Mouse (Mus musculus) bone marrow, adult 2 months (tissue): ENCODE data around the gene Slc24a1.

Experiments
- CTCF ChIP-seq: fragments of 200-500 bp; IDR thresholded peaks from 2 replicates; pipeline ENCODE4 v1.5.1; 2011; ENCODE audit warnings: low read length, control low read depth; ENCODE audit not compliant: control insufficient read depth, insufficient read depth
- POLR2A ChIP-seq: fragments of 200-500 bp; IDR thresholded peaks from 2 replicates; pipeline ENCODE4 v1.6.1; 2011; ENCODE audit warnings: low read depth, mild to moderate bottlenecking, control low read depth, low read length, borderline replicate concordance; ENCODE audit not compliant: control insufficient read depth

GRCm38 (mm10) chr9:64936508-64936907 is 14.9 kb downstream of the Slc24a1 start:
- no peak for TF ChIP-seq POLR2A
- peak; percentile 50; the same call in 1 of the 2 replicates for TF ChIP-seq CTCF
